Mouse (Mus musculus): Measurements from ENCODE around the gene Rnf111. TPM values are rescaled to one million over a fixed set of nuclear protein-coding genes. Genes with fewer than 3 reads are reported as not detected.

Gene Rnf111
- polyA plus RNA-seq, 1 experiment, result 35.3 TPM

DNA sequence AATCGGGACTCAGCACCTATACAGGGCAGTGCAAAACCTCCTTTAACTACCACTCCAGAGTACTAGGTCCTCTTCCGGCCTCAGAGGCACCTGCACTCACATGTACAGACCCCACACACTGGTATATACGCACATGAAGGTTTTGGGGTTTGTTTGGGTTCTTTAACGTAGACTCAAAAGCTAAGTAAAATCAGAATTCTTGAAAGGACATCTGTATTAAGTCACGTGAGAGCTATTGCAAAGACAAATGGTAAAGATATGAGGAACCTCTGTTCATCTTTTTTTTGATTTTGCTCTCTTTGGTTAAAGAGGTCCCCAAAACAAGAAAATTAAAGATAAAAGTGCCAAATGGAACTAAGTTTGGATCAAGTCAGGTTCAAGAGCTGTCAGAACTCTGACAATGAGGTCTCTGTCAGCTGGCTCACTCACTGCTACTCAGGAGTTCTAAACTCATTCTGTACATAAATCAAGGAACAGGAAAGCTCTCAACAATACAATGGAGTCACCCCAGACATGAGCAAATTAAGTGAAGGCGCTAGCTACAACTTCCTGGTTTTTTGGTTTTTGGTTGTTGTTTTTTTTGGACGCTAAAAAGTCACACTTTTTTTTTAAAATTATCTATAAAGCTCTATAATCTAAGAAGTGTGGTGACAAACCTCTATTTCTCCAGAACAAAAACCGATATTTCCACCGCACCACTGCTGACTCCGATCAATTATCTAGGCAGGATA, 1.1 kb downstream of the Rnf111 start:
- H3K4me1 ChIP-seq (ENCODE audit: control insufficient read depth, insufficient read depth, insufficient read length, low read length), result peaks cover 2% of the 10 kb centered on the region; the same call in 1 of the 2 replicates
- peaks cover 3% of the 10 kb centered on the region for H3K36me3 ChIP-seq (ENCODE audit: control insufficient read depth, insufficient read depth, low read length)
- peak overlapping the region; percentile 39; the same call in 1 of the 2 replicates for H3K27ac ChIP-seq (ENCODE audit: insufficient read depth, low read depth, low read length)
- H3K27me3 ChIP-seq (ENCODE audit: control insufficient read depth, insufficient read depth, low read length), result no peaks in the 10 kb centered on the region
- TF ChIP-seq POLR2A (IDR thresholded peaks at IDR 0.05; ENCODE audit: low read depth, low read length) (no peak), CTCF (IDR thresholded peaks at IDR 0.05; ENCODE audit: extremely low read depth, insufficient read length, insufficient replicate concordance, low read depth, low read length) (no peak)
- 29% methylated on average over 10 of the region's 10 CpGs for WGBS
- peak overlapping the region; percentile 99 for H3K4me3 ChIP-seq (ENCODE audit: low read depth, low read length)

DNA sequence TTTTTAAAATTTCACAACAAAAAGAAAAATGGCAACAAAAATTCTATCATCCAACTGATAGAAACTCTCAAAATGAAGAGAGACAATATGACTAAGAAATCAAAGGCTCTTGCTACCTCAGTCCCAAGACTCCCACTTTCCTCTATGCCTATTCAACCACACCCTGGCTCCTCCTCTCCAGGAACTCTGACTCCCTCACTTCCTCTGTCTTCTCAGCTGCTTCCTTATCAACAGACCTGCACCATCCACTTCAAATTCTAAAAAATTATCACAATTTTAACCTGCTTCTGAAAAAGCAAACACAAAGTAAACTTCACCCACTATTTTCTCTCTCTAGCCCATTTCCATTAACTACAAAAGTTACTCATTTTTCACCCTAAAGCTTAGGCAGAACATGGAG, 6.5 kb downstream of the Rnf111 start:
- no peaks in the 10 kb centered on the region for H3K27me3 ChIP-seq (ENCODE audit: control insufficient read depth, insufficient read depth, low read length)
- no peak overlapping the region for H3K27ac ChIP-seq (ENCODE audit: insufficient read depth, low read depth, low read length)
- no peak for TF ChIP-seq POLR2A (IDR thresholded peaks at IDR 0.05; ENCODE audit: low read depth, low read length)
- no peak for TF ChIP-seq CTCF (IDR thresholded peaks at IDR 0.05; ENCODE audit: extremely low read depth, insufficient read length, insufficient replicate concordance, low read depth, low read length)
- no peak overlapping the region for H3K4me3 ChIP-seq (ENCODE audit: low read depth, low read length)
- peaks cover 9% of the 10 kb centered on the region for H3K36me3 ChIP-seq (ENCODE audit: control insufficient read depth, insufficient read depth, low read length)
- no peaks in the 10 kb centered on the region for H3K4me1 ChIP-seq (ENCODE audit: control insufficient read depth, insufficient read depth, insufficient read length, low read length)

DNA sequence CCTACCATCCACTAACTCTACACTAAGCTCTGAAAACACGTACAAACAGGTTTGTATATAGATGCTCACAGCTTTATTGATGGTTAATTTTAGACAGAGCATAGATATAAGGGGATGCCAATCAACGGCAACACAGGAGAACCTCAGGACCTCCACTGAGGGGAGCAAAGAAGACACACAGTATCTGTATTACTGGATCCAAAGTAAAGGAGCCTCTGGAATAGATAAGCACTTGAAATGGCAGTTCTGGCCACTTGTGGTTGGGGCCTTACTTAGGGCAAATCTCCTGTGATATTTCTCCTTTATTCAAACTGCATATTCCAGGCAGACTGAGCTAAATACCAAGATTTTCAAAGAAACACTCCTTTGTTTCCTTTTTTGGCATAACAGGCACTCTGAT, 10.5 kb downstream of the Rnf111 start:
- no peak for TF ChIP-seq POLR2A (IDR thresholded peaks at IDR 0.05; ENCODE audit: low read depth, low read length)
- no peak for TF ChIP-seq CTCF (IDR thresholded peaks at IDR 0.05; ENCODE audit: extremely low read depth, insufficient read length, insufficient replicate concordance, low read depth, low read length)
- H3K4me3 ChIP-seq (ENCODE audit: low read depth, low read length), result no peak overlapping the region
- no peaks in the 10 kb centered on the region for H3K4me1 ChIP-seq (ENCODE audit: control insufficient read depth, insufficient read depth, insufficient read length, low read length)
- no peak overlapping the region for H3K27ac ChIP-seq (ENCODE audit: insufficient read depth, low read depth, low read length)
- 94% methylated on average over 2 of the region's 2 CpGs for WGBS
- peaks cover 9% of the 10 kb centered on the region; the same call in 1 of the 2 replicates for H3K36me3 ChIP-seq (ENCODE audit: control insufficient read depth, insufficient read depth, low read length)
- H3K27me3 ChIP-seq (ENCODE audit: control insufficient read depth, insufficient read depth, low read length), result no peaks in the 10 kb centered on the region

DNA sequence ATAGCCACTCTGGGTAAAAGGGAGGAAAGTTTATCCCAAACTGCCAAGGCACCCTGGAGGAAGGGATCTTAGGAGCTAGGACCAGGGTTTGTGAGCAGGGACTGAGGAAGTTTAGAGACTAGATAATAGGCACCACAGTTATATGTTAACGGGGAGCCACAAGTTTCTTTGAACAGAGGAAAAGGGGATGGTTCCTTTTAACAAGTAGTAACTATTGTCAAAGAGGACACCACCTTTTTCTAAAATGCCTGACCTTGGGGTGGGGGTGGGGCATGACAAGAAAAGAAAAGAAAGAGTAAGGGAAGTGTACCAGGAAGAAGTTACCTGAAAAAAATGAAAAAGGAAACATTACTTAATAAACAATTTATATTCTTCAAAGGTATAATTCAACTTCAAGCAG, 12.3 kb downstream of the Rnf111 start:
- Histone ChIP-seq H3K27ac (ENCODE audit: insufficient read depth, low read depth, low read length) (no peak overlapping the region), H3K27me3 (ENCODE audit: control insufficient read depth, insufficient read depth, low read length) (no peaks in the 10 kb centered on the region), H3K4me3 (ENCODE audit: low read depth, low read length) (no peak overlapping the region), H3K4me1 (ENCODE audit: control insufficient read depth, insufficient read depth, insufficient read length, low read length) (no peaks in the 10 kb centered on the region), H3K36me3 (ENCODE audit: control insufficient read depth, insufficient read depth, low read length) (peaks cover 10% of the 10 kb centered on the region; the same call in 1 of the 2 replicates)
- TF ChIP-seq POLR2A (IDR thresholded peaks at IDR 0.05; ENCODE audit: low read depth, low read length) (no peak), CTCF (IDR thresholded peaks at IDR 0.05; ENCODE audit: extremely low read depth, insufficient read length, insufficient replicate concordance, low read depth, low read length) (no peak)
- WGBS, result 76% methylated on average over 1 of the region's 1 CpGs

DNA sequence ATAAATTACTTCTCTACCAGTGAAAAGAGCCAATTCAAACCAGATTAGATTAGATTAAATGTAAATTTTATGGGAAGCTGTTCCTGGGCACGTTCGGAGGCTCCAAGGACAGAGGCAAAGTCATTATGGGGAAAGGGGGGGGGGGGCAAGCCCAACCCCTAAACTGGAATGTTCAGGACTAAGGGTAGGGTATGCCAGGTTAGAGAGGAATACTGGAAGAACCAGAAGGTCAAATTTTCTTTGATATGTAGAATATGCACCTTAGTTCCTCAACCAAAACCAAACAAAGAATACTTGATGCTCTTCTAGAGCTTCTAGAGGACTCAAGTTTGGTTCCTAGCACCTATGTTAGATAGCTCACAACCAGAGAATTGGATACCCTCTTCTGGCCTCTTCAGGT, 16.1 kb downstream of the Rnf111 start:
- no peaks in the 10 kb centered on the region for H3K27me3 ChIP-seq (ENCODE audit: control insufficient read depth, insufficient read depth, low read length)
- H3K27ac ChIP-seq (ENCODE audit: insufficient read depth, low read depth, low read length), result no peak overlapping the region
- TF ChIP-seq POLR2A (IDR thresholded peaks at IDR 0.05; ENCODE audit: low read depth, low read length) (no peak), CTCF (IDR thresholded peaks at IDR 0.05; ENCODE audit: extremely low read depth, insufficient read length, insufficient replicate concordance, low read depth, low read length) (no peak)
- H3K4me3 ChIP-seq (ENCODE audit: low read depth, low read length), result no peak overlapping the region
- no peaks in the 10 kb centered on the region for H3K4me1 ChIP-seq (ENCODE audit: control insufficient read depth, insufficient read depth, insufficient read length, low read length)
- 61% methylated on average over 2 of the region's 2 CpGs for WGBS
- H3K36me3 ChIP-seq (ENCODE audit: control insufficient read depth, insufficient read depth, low read length), result peaks cover 12% of the 10 kb centered on the region; the same call in 1 of the 2 replicates

DNA sequence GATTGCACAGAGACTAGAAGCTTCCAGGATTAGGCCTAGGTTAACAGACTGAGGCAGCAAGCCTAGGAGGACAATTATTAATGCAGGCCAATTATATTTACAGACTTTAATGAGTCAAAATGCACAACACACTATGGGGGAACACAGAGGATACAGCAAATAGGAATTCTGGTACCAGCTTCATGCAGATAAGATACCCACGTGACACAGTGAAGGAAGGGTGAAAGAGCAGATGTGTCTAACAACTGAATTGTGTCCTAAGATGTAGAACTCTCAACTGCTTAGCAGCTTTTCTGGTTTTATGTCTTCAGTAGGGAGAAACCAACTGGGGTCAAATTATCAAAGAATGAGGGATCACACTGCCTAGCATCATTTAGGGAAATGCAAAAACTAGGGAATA, 17.7 kb downstream of the Rnf111 start:
- H3K27me3 ChIP-seq (ENCODE audit: control insufficient read depth, insufficient read depth, low read length), result no peaks in the 10 kb centered on the region
- no peak overlapping the region for H3K4me3 ChIP-seq (ENCODE audit: low read depth, low read length)
- H3K27ac ChIP-seq (ENCODE audit: insufficient read depth, low read depth, low read length), result no peak overlapping the region
- WGBS, result 57% methylated on average over 1 of the region's 1 CpGs
- H3K4me1 ChIP-seq (ENCODE audit: control insufficient read depth, insufficient read depth, insufficient read length, low read length), result no peaks in the 10 kb centered on the region
- TF ChIP-seq CTCF (IDR thresholded peaks at IDR 0.05; ENCODE audit: extremely low read depth, insufficient read length, insufficient replicate concordance, low read depth, low read length) (no peak), POLR2A (IDR thresholded peaks at IDR 0.05; ENCODE audit: low read depth, low read length) (no peak)
- H3K36me3 ChIP-seq (ENCODE audit: control insufficient read depth, insufficient read depth, low read length), result peaks cover 10% of the 10 kb centered on the region; the same call in 1 of the 2 replicates

DNA sequence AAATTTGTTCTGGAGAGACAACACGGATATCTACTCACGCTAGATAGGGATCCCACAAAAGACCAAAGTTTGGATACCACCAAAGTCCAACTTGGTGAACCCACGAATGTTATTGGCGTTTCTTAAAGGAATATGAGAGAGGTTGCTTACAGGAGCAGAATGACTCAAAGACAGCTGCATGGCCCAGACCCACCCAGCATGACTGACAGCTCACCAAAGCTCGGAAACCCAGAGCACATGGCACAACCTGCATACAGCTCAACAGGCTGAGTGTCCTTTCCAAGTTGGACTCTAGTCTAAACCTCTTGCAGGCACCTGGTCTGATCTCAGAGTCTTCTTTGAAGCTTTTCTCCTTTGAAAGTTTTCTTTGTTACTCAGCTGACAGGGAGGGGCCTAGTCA, 20.0 kb downstream of the Rnf111 start:
- Histone ChIP-seq H3K4me1 (ENCODE audit: control insufficient read depth, insufficient read depth, insufficient read length, low read length) (no peaks in the 10 kb centered on the region), H3K36me3 (ENCODE audit: control insufficient read depth, insufficient read depth, low read length) (peaks cover 13% of the 10 kb centered on the region), H3K27me3 (ENCODE audit: control insufficient read depth, insufficient read depth, low read length) (no peaks in the 10 kb centered on the region), H3K27ac (ENCODE audit: insufficient read depth, low read depth, low read length) (no peak overlapping the region), H3K4me3 (ENCODE audit: low read depth, low read length) (no peak overlapping the region)
- TF ChIP-seq POLR2A (IDR thresholded peaks at IDR 0.05; ENCODE audit: low read depth, low read length) (no peak), CTCF (IDR thresholded peaks at IDR 0.05; ENCODE audit: extremely low read depth, insufficient read length, insufficient replicate concordance, low read depth, low read length) (no peak)
- WGBS, result 84% methylated on average over 5 of the region's 5 CpGs

All from small intestine, adult 2 months (tissue).